Mouse (Mus musculus) ES-E14 (cell line): ENCODE data around the gene Loxl4. TPM values are rescaled to one million over a fixed set of nuclear protein-coding genes. Genes with fewer than 3 reads are reported as not detected.

Source experiments
- DNase-seq: peaks from one replicate; pipeline ENCODE4 v3.0.0-alpha.2; 2013; ENCODE audit warnings: low read depth, low spot score
- H3K27ac ChIP-seq: 2 replicates; pipeline ENCODE4 v1.5.1; 2012; ENCODE audit warnings: low read depth, mild to moderate bottlenecking, low read length, moderate library complexity, mixed read lengths; ENCODE audit not compliant: poor library complexity, insufficient read depth, severe bottlenecking
- H3K36me3 ChIP-seq: 2 replicates; pipeline ENCODE4 v1.6.1; 2012; ENCODE audit warnings: mild to moderate bottlenecking, low read length, moderate library complexity, mixed read lengths; ENCODE audit not compliant: control insufficient read depth, poor library complexity, insufficient read depth, severe bottlenecking
- H3K4me1 ChIP-seq, 2 experiments: fragments of 150-350 bp in 1 of 2; sonication (generic) in 1 of 2; 2 replicates each; pipeline ENCODE4 v1.6.1; 2012; ENCODE audit warnings: low read length in 2 of 2, mild to moderate bottlenecking in 1 of 2, mixed read lengths in 1 of 2; ENCODE audit not compliant: control insufficient read depth in 2 of 2, insufficient read depth in 2 of 2, poor library complexity in 1 of 2
- H3K4me3 ChIP-seq, 2 experiments: fragments of 150-350 bp in 1 of 2; sonication (generic) in 1 of 2; 2 replicates each; pipeline ENCODE4 v1.5.1; 2012; ENCODE audit warnings: low read length in 2 of 2, low read depth in 1 of 2, mild to moderate bottlenecking in 1 of 2, mixed read lengths in 1 of 2; ENCODE audit not compliant: insufficient read depth in 1 of 2, poor library complexity in 1 of 2, severe bottlenecking in 1 of 2
- H3K9ac ChIP-seq: 2 replicates; pipeline ENCODE4 v1.6.1; 2012; ENCODE audit warnings: low read depth, mild to moderate bottlenecking, low read length, mixed read lengths; ENCODE audit not compliant: poor library complexity, insufficient read depth, severe bottlenecking
- H3K9me3 ChIP-seq: fragments of 150-350 bp; sonication (generic); 2 replicates; pipeline ENCODE4 v1.6.1; 2012; ENCODE audit warnings: low read depth, mild to moderate bottlenecking, low read length; ENCODE audit not compliant: control insufficient read depth, insufficient read depth
- CHD2 ChIP-seq: IDR thresholded peaks from 2 replicates; pipeline ENCODE4 v1.6.1; 2014; ENCODE audit warnings: mild to moderate bottlenecking, low read depth, low read length, inconsistent platforms
- HCFC1 ChIP-seq: IDR thresholded peaks from 2 replicates; pipeline ENCODE4 v1.6.1; 2012; ENCODE audit warnings: low read length, inconsistent platforms, borderline replicate concordance; ENCODE audit not compliant: insufficient read depth
- MAFK ChIP-seq: IDR thresholded peaks from 2 replicates; pipeline ENCODE4 v1.6.1; 2014; ENCODE audit warnings: mild to moderate bottlenecking, low read depth, low read length, inconsistent platforms; ENCODE audit not compliant: insufficient read depth
- ZC3H11A ChIP-seq: IDR thresholded peaks from 2 replicates; pipeline ENCODE4 v1.6.1; 2012; ENCODE audit warnings: low read depth, mild to moderate bottlenecking, inconsistent platforms, low read length, borderline replicate concordance
- ZNF384 ChIP-seq: IDR thresholded peaks from 2 replicates; pipeline ENCODE4 v1.6.1; 2012; ENCODE audit warnings: low read depth, low read length, inconsistent platforms
- in situ Hi-C, 2 experiments: fragments of 600-800 bp; cut with MboI; formaldehyde crosslinking; loops; one replicate each; pipeline ENCODE4 v1.15.1; 2025; ENCODE audit warnings: low sequenced_read_pairs in 2 of 2, inconsistent platforms in 1 of 2; ENCODE audit not compliant: unreplicated experiment in 2 of 2
- total RNA-seq: library from RNA; depleted of rRNA; stranded (reverse); fragments of 300-350 nt; gene quantifications from 2 replicates; pipeline ENCODE4 v1.2.3, GENCODE M21; 2012

The Loxl4 gene
- total RNA-seq, 1 experiment = 4.5 TPM

- H3K9me3 ChIP-seq = no peaks in the 10 kb centered on the region
- in situ Hi-C loops = no loop called here
- DNase-seq = no peak
Measured at GRCm38 (mm10) chr19:42602576-42602975, 10.0 kb downstream of the Loxl4 start.

GRCm38 (mm10) chr19:42602041-42602440 is 10.6 kb downstream of the Loxl4 start:
- Histone ChIP-seq H3K4me3 (no peak overlapping the region), H3K9ac (no peak overlapping the region), H3K36me3 (no peaks in the 10 kb centered on the region), H3K27ac (no peak overlapping the region), H3K9me3 (no peaks in the 10 kb centered on the region), H3K4me1 (no peaks in the 10 kb centered on the region)
- in situ Hi-C loops = no loop called here
- no peak for TF ChIP-seq ZNF384
- no peak for TF ChIP-seq CHD2
- no peak for TF ChIP-seq HCFC1
- no peak for TF ChIP-seq ZC3H11A
- no peak for TF ChIP-seq MAFK
- no peak for DNase-seq

More at GRCm38 (mm10) chr19:42602576-42602975, 10.0 kb downstream of the Loxl4 start:
- Histone ChIP-seq H3K27ac (no peak overlapping the region), H3K4me1 (no peaks in the 10 kb centered on the region), H3K9ac (no peak overlapping the region), H3K4me3 (no peak overlapping the region), H3K36me3 (no peaks in the 10 kb centered on the region)
- TF ChIP-seq HCFC1 (no peak), ZNF384 (no peak), ZC3H11A (no peak), CHD2 (no peak), MAFK (no peak)

GRCm38 (mm10) chr19:42601445-42601844 is 11.2 kb downstream of the Loxl4 start:
- Histone ChIP-seq H3K27ac (no peak overlapping the region), H3K9me3 (no peaks in the 10 kb centered on the region), H3K9ac (no peak overlapping the region), H3K4me3 (no peak overlapping the region), H3K36me3 (no peaks in the 10 kb centered on the region), H3K4me1 (no peaks in the 10 kb centered on the region)
- no peak for DNase-seq
- no peak for TF ChIP-seq HCFC1
- no peak for TF ChIP-seq ZC3H11A
- no peak for TF ChIP-seq MAFK
- no peak for TF ChIP-seq CHD2
- no peak for TF ChIP-seq ZNF384
- in situ Hi-C loops = no loop called here

- Histone ChIP-seq H3K27ac (no peak overlapping the region), H3K9ac (no peak overlapping the region), H3K4me3 (no peak overlapping the region), H3K4me1 (no peaks in the 10 kb centered on the region), H3K9me3 (no peaks in the 10 kb centered on the region), H3K36me3 (no peaks in the 10 kb centered on the region)
- in situ Hi-C loops = no loop called here
- TF ChIP-seq CHD2 (no peak), ZNF384 (no peak), HCFC1 (no peak), MAFK (no peak), ZC3H11A (no peak)
- DNase-seq = no peak
Measured at GRCm38 (mm10) chr19:42600591-42600990, 12.0 kb downstream of the Loxl4 start.

GRCm38 (mm10) chr19:42599891-42600290 is 12.7 kb downstream of the Loxl4 start:
- Histone ChIP-seq H3K36me3 (no peaks in the 10 kb centered on the region), H3K9ac (no peak overlapping the region), H3K4me1 (no peaks in the 10 kb centered on the region), H3K9me3 (no peaks in the 10 kb centered on the region), H3K27ac (no peak overlapping the region), H3K4me3 (no peak overlapping the region)
- in situ Hi-C loops = no loop called here
- DNase-seq = no peak
- TF ChIP-seq CHD2 (no peak), MAFK (no peak), ZC3H11A (no peak), ZNF384 (no peak), HCFC1 (no peak)
